Mouse (Mus musculus): ENCODE measurements around the gene Pus7l.

- TF ChIP-seq NELFE (IDR thresholded peaks at IDR 0.05; ENCODE audit: low read depth, low read length) = peak; percentile 42
- peak; percentile 31; the same call in 1 of the 2 replicates for TF ChIP-seq MYC (IDR thresholded peaks at IDR 0.05; ENCODE audit: low read depth, low read length)
- TF ChIP-seq CTCF (IDR thresholded peaks at IDR 0.05 in 2 of 3, conservative IDR thresholded peaks at IDR 0.05 in 1 of 3; ENCODE audit: control insufficient read depth in 1 of 3, insufficient read depth in 1 of 3, low read depth in 2 of 3, low read length in 3 of 3, poor library complexity in 1 of 3, severe bottlenecking in 1 of 3) = no peak
- no peak for TF ChIP-seq MAX (IDR thresholded peaks at IDR 0.05; ENCODE audit: low read length)
- TF ChIP-seq EP300 (IDR thresholded peaks at IDR 0.05; ENCODE audit: low read depth in 1 of 2, low read length in 2 of 2) = peak; percentile 34 to 75; a peak in 2 of 4 replicates
- TF ChIP-seq HCFC1 (IDR thresholded peaks at IDR 0.05; ENCODE audit: low read depth, low read length) = peak; percentile 41; the same call in 1 of the 2 replicates
- TF ChIP-seq MAZ (IDR thresholded peaks at IDR 0.05; ENCODE audit: low read depth, low read length) = no peak
- no peak for TF ChIP-seq POLR2A (IDR thresholded peaks at IDR 0.05; ENCODE audit: control insufficient read depth in 1 of 2, insufficient read depth in 1 of 2, low read depth in 1 of 2, low read length in 2 of 2, poor library complexity in 1 of 2)
Measured at GRCm38 (mm10) chr15:94517913-94518491, 25.3 kb downstream of the Pus7l start.

Data from MEL (cell line).